Mouse (Mus musculus) MEL (cell line): ENCODE measurements around the gene Cbln1. TPM values are rescaled to one million over a fixed set of nuclear protein-coding genes. Genes with fewer than 3 reads are reported as not detected.

Experiments used
- DNase-seq: peaks from one replicate; pipeline ENCODE4 v3.0.0; 2011; ENCODE audit warnings: low read depth, low spot score
- H3K27ac ChIP-seq: 2 replicates; pipeline ENCODE4 v1.5.1; 2012; ENCODE audit warnings: low read depth, mild to moderate bottlenecking, control low read depth, low read length, moderate library complexity; ENCODE audit not compliant: control insufficient read depth
- H3K27me3 ChIP-seq, 2 experiments: fragments of 150-350 bp in 1 of 2; sonication (generic) in 1 of 2; 2 replicates each; pipeline ENCODE4 v1.6.1; 2012; ENCODE audit warnings: low read length in 2 of 2, mild to moderate bottlenecking in 2 of 2, improper control_type of control experiment in 1 of 2, moderate library complexity in 1 of 2; ENCODE audit not compliant: insufficient read depth in 2 of 2, control insufficient read depth in 1 of 2
- H3K36me3 ChIP-seq, 2 experiments: 2 replicates each; pipeline ENCODE4 v1.6.1; 2012 to 2014; ENCODE audit warnings: low read length in 2 of 2, improper control_type of control experiment in 1 of 2, inconsistent platforms in 1 of 2, mild to moderate bottlenecking in 1 of 2; ENCODE audit not compliant: insufficient read depth in 2 of 2, control insufficient read depth in 1 of 2
- H3K4me1 ChIP-seq, 2 experiments: fragments of 150-350 bp in 1 of 2; sonication (generic) in 1 of 2; 2 replicates each; pipeline ENCODE4 v1.6.1; 2012; ENCODE audit warnings: low read length in 2 of 2, improper control_type of control experiment in 1 of 2, mild to moderate bottlenecking in 1 of 2; ENCODE audit not compliant: insufficient read depth in 2 of 2, control insufficient read depth in 1 of 2
- H3K4me3 ChIP-seq, 2 experiments: fragments of 150-350 bp in 1 of 2; sonication (generic) in 1 of 2; 2 replicates each; pipeline ENCODE4 v1.5.1; 2012; ENCODE audit warnings: low read depth in 2 of 2, low read length in 2 of 2, mild to moderate bottlenecking in 2 of 2, moderate library complexity in 2 of 2, control low read depth in 1 of 2, improper control_type of control experiment in 1 of 2; ENCODE audit not compliant: control insufficient read depth in 1 of 2, insufficient read depth in 1 of 2
- H3K79me2 ChIP-seq: 2 replicates; pipeline ENCODE4 v1.6.1; 2012; ENCODE audit warnings: mild to moderate bottlenecking, low read length, moderate library complexity; ENCODE audit not compliant: control insufficient read depth, poor library complexity, insufficient read depth
- H3K9ac ChIP-seq: 2 replicates; pipeline ENCODE4 v1.6.1; 2012; ENCODE audit warnings: low read depth, mild to moderate bottlenecking, control low read depth, low read length, moderate library complexity; ENCODE audit not compliant: control insufficient read depth, poor library complexity, severe bottlenecking
- H3K9me3 ChIP-seq: fragments of 150-350 bp; sonication (generic); replicated peaks from 2 replicates; pipeline ENCODE4 v1.6.1; 2012; ENCODE audit warnings: mild to moderate bottlenecking, low read length, improper control_type of control experiment, moderate library complexity; ENCODE audit not compliant: insufficient read depth
- BHLHE40 ChIP-seq: IDR thresholded peaks from 2 replicates; pipeline ENCODE4 v1.6.1; 2012; ENCODE audit warnings: low read depth, mild to moderate bottlenecking, inconsistent platforms, low read length, improper control_type of control experiment, borderline replicate concordance
- CHD1 ChIP-seq: IDR thresholded peaks from 2 replicates; pipeline ENCODE4 v1.6.1; 2012; ENCODE audit warnings: low read depth, mild to moderate bottlenecking, inconsistent platforms, low read length, improper control_type of control experiment
- CHD2 ChIP-seq: IDR thresholded peaks from 2 replicates; pipeline ENCODE4 v1.6.1; 2011; ENCODE audit warnings: low read length, improper control_type of control experiment
- CTCF ChIP-seq, 3 experiments: IDR thresholded peaks in 2 of 3; conservative IDR thresholded peaks in 1 of 3; 2 replicates each; pipeline ENCODE4 v1.5.1; 2011 to 2012; ENCODE audit warnings: low read length in 3 of 3, low read depth in 2 of 3, mild to moderate bottlenecking in 2 of 3, improper control_type of control experiment in 1 of 3, inconsistent platforms in 1 of 3, mixed read lengths in 1 of 3, moderate library complexity in 1 of 3; ENCODE audit not compliant: control insufficient read depth in 1 of 3, insufficient read depth in 1 of 3, poor library complexity in 1 of 3, severe bottlenecking in 1 of 3
- E2F4 ChIP-seq: IDR thresholded peaks from 2 replicates; pipeline ENCODE4 v1.6.1; 2011; ENCODE audit warnings: low read depth, low read length, improper control_type of control experiment, borderline replicate concordance
- ELF1 ChIP-seq: IDR thresholded peaks from 2 replicates; pipeline ENCODE4 v1.6.1; 2014; ENCODE audit warnings: low read depth, mild to moderate bottlenecking, inconsistent platforms, low read length, improper control_type of control experiment, moderate library complexity
- EP300 ChIP-seq, 2 experiments: IDR thresholded peaks; 2 replicates each; pipeline ENCODE4 v1.6.1; 2011; ENCODE audit warnings: improper control_type of control experiment in 2 of 2, low read length in 2 of 2, low read depth in 1 of 2, mild to moderate bottlenecking in 1 of 2
- ETS1 ChIP-seq: IDR thresholded peaks from 2 replicates; pipeline ENCODE4 v1.6.1; 2012; ENCODE audit warnings: low read depth, mild to moderate bottlenecking, inconsistent platforms, low read length, improper control_type of control experiment, moderate library complexity
- GATA1 ChIP-seq: IDR thresholded peaks from 2 replicates; pipeline ENCODE4 v1.6.1; 2011; ENCODE audit warnings: low read depth, low read length, improper control_type of control experiment
- HCFC1 ChIP-seq: IDR thresholded peaks from 2 replicates; pipeline ENCODE4 v1.6.1; 2012; ENCODE audit warnings: low read depth, mild to moderate bottlenecking, inconsistent platforms, low read length, improper control_type of control experiment, moderate library complexity
- JUND ChIP-seq: IDR thresholded peaks from 2 replicates; pipeline ENCODE4 v1.6.1; 2011; ENCODE audit warnings: low read depth, mild to moderate bottlenecking, improper control_type of control experiment, low read length
- KAT2A ChIP-seq: conservative IDR thresholded peaks from 2 replicates; pipeline ENCODE4 v1.6.1; 2012; ENCODE audit warnings: low read depth, low read length, improper control_type of control experiment, inconsistent platforms
- MAX ChIP-seq: IDR thresholded peaks from 2 replicates; pipeline ENCODE4 v1.6.1; 2011; ENCODE audit warnings: low read length, improper control_type of control experiment
- MAZ ChIP-seq: IDR thresholded peaks from 2 replicates; pipeline ENCODE4 v1.6.1; 2012; ENCODE audit warnings: low read depth, mild to moderate bottlenecking, inconsistent platforms, low read length, improper control_type of control experiment
- MEF2A ChIP-seq: IDR thresholded peaks from 2 replicates; pipeline ENCODE4 v1.6.1; 2014; ENCODE audit warnings: low read depth, mild to moderate bottlenecking, inconsistent platforms, low read length, improper control_type of control experiment; ENCODE audit not compliant: poor library complexity, insufficient replicate concordance, severe bottlenecking; ENCODE audit errors: extremely low read depth
- MYC ChIP-seq: IDR thresholded peaks from 2 replicates; pipeline ENCODE4 v1.6.1; 2011; ENCODE audit warnings: low read depth, mild to moderate bottlenecking, low read length, improper control_type of control experiment, moderate library complexity
- POLR2A ChIP-seq, 2 experiments: IDR thresholded peaks; 2 replicates each; pipeline ENCODE4 v1.6.1; 2011 to 2012; ENCODE audit warnings: low read length in 2 of 2, mild to moderate bottlenecking in 2 of 2, control low read depth in 1 of 2, improper control_type of control experiment in 1 of 2, low read depth in 1 of 2, moderate library complexity in 1 of 2; ENCODE audit not compliant: control insufficient read depth in 1 of 2, insufficient read depth in 1 of 2, poor library complexity in 1 of 2
- POLR2AphosphoS2 ChIP-seq: IDR thresholded peaks from 2 replicates; pipeline ENCODE4 v1.6.1; 2011; ENCODE audit warnings: low read length, improper control_type of control experiment
- POLR2AphosphoS5 ChIP-seq: IDR thresholded peaks from 2 replicates; pipeline ENCODE4 v1.6.1; 2012; ENCODE audit warnings: low read depth, borderline replicate concordance, mild to moderate bottlenecking, inconsistent platforms, low read length, moderate library complexity, mixed read lengths
- RAD21 ChIP-seq: IDR thresholded peaks from 2 replicates; pipeline ENCODE4 v1.6.1; 2011; ENCODE audit warnings: mild to moderate bottlenecking, low read depth, low read length, improper control_type of control experiment
- RCOR1 ChIP-seq: IDR thresholded peaks from 2 replicates; pipeline ENCODE4 v1.6.1; 2012; ENCODE audit warnings: low read depth, mild to moderate bottlenecking, inconsistent platforms, low read length, improper control_type of control experiment
- SIN3A ChIP-seq: IDR thresholded peaks from 2 replicates; pipeline ENCODE4 v1.6.1; 2012; ENCODE audit warnings: low read length, improper control_type of control experiment, inconsistent platforms
- SMC3 ChIP-seq: IDR thresholded peaks from 2 replicates; pipeline ENCODE4 v1.6.1; 2011; ENCODE audit warnings: low read depth, low read length, improper control_type of control experiment
- TAL1 ChIP-seq: IDR thresholded peaks from 2 replicates; pipeline ENCODE4 v1.6.1; 2012; ENCODE audit warnings: mild to moderate bottlenecking, inconsistent platforms, low read length, moderate library complexity, mixed read lengths
- TBP ChIP-seq: IDR thresholded peaks from 2 replicates; pipeline ENCODE4 v1.8.0; 2011; ENCODE audit warnings: low read depth, low read length, improper control_type of control experiment
- TCF12 ChIP-seq: IDR thresholded peaks from 2 replicates; pipeline ENCODE4 v1.6.1; 2014; ENCODE audit warnings: low read depth, mild to moderate bottlenecking, inconsistent platforms, low read length, improper control_type of control experiment, moderate library complexity
- UBTF ChIP-seq: IDR thresholded peaks from 2 replicates; pipeline ENCODE4 v1.6.1; 2012; ENCODE audit warnings: low read depth, mild to moderate bottlenecking, inconsistent platforms, low read length, improper control_type of control experiment, moderate library complexity, borderline replicate concordance; ENCODE audit not compliant: insufficient read depth
- USF1 ChIP-seq: IDR thresholded peaks from 2 replicates; pipeline ENCODE4 v1.6.1; 2014; ENCODE audit warnings: low read depth, mild to moderate bottlenecking, inconsistent platforms, low read length, improper control_type of control experiment, moderate library complexity
- ZKSCAN1 ChIP-seq: IDR thresholded peaks from 2 replicates; pipeline ENCODE4 v1.6.1; 2012; ENCODE audit warnings: low read depth, mild to moderate bottlenecking, inconsistent platforms, low read length, improper control_type of control experiment, moderate library complexity
- ZNF384 ChIP-seq: IDR thresholded peaks from 2 replicates; pipeline ENCODE4 v1.6.1; 2012; ENCODE audit warnings: low read depth, mild to moderate bottlenecking, inconsistent platforms, low read length, improper control_type of control experiment
- polyA plus RNA-seq, 2 experiments: library from polyadenylated mRNA; stranded (reverse) in 1 of 2; unstranded in 1 of 2; fragments of >175 nt in 1 of 2; fragments of >200 nt in 1 of 2; gene quantifications; 2 replicates each; pipeline versions ENCODE4 v1.2.1 to v1.2.4; 2012; ENCODE audit warnings: low replicate concordance in 2 of 2, low read depth in 1 of 2; ENCODE audit not compliant: insufficient read length in 2 of 2, insufficient read depth in 1 of 2, missing spikeins in 1 of 2
- total RNA-seq: library from RNA; depleted of rRNA; stranded (reverse); fragments of 300-350 nt; gene quantifications from 2 replicates; pipeline ENCODE4 v1.2.3, GENCODE M21; 2012

Gene Cbln1
- total and polyA plus RNA-seq, 3 experiments = not detected

GRCm38 (mm10) chr8:87496511-87496910 lies 24.1 kb upstream of the Cbln1 start:
- Histone ChIP-seq H3K4me3 (no peak overlapping the region), H3K27me3 (no peaks in the 10 kb centered on the region), H3K4me1 (no peaks in the 10 kb centered on the region), H3K9me3 (no peaks in the 10 kb centered on the region), H3K36me3 (no peaks in the 10 kb centered on the region), H3K9ac (no peak overlapping the region), H3K27ac (no peak overlapping the region)
- DNase-seq = no peak
- TF ChIP-seq HCFC1 (no peak), POLR2AphosphoS5 (no peak), MYC (no peak), POLR2AphosphoS2 (no peak), KAT2A (no peak), TCF12 (no peak), SIN3A (no peak), MAX (no peak), E2F4 (no peak), ZKSCAN1 (no peak), ZNF384 (no peak), CHD1 (no peak), GATA1 (no peak), ELF1 (no peak), TAL1 (no peak), POLR2A (IDR thresholded peaks at IDR 0.05; ENCODE audit: control insufficient read depth in 1 of 2, insufficient read depth in 1 of 2, low read depth in 1 of 2, low read length in 2 of 2, poor library complexity in 1 of 2) (no peak), ETS1 (no peak), CTCF (IDR thresholded peaks at IDR 0.05 in 2 of 3, conservative IDR thresholded peaks at IDR 0.05 in 1 of 3; ENCODE audit: control insufficient read depth in 1 of 3, insufficient read depth in 1 of 3, low read depth in 2 of 3, low read length in 3 of 3, poor library complexity in 1 of 3, severe bottlenecking in 1 of 3) (no peak), MEF2A (no peak)
- TF ChIP-seq, all 39 proteins: peak for 0
- H3K79me2 ChIP-seq = no peaks in the 10 kb centered on the region

GRCm38 (mm10) chr8:87494862-87495261 lies 22.5 kb upstream of the Cbln1 start:
- H3K27me3 ChIP-seq = no peaks in the 10 kb centered on the region
- no peak for DNase-seq
- no peaks in the 10 kb centered on the region for H3K4me1 ChIP-seq
- no peak overlapping the region for H3K27ac ChIP-seq
- no peaks in the 10 kb centered on the region for H3K36me3 ChIP-seq
- no peak overlapping the region for H3K4me3 ChIP-seq
- H3K9ac ChIP-seq = no peak overlapping the region
- H3K9me3 ChIP-seq = no peaks in the 10 kb centered on the region
- H3K79me2 ChIP-seq = no peaks in the 10 kb centered on the region
- TF ChIP-seq POLR2AphosphoS5 (no peak), MEF2A (no peak), USF1 (no peak), JUND (no peak), RCOR1 (no peak), UBTF (no peak), ETS1 (no peak), SMC3 (no peak), RAD21 (no peak), HCFC1 (no peak), MAZ (no peak), BHLHE40 (no peak), CHD2 (no peak), TCF12 (no peak), EP300 (IDR thresholded peaks at IDR 0.05; ENCODE audit: low read depth in 1 of 2, low read length in 2 of 2) (no peak), POLR2A (IDR thresholded peaks at IDR 0.05; ENCODE audit: control insufficient read depth in 1 of 2, insufficient read depth in 1 of 2, low read depth in 1 of 2, low read length in 2 of 2, poor library complexity in 1 of 2) (no peak), TBP (no peak), ELF1 (no peak)
